Mouse (Mus musculus) T-helper 17 cell (primary cell): ENCODE results near the gene Mucl3.

Experiments used
- in situ Hi-C, 2 experiments: fragments of 300-600 bp; cut with MboI, MseI; formaldehyde crosslinking; loops; 1 replicate in 1 of 2; 2 replicates in 1 of 2; pipeline ENCODE4 v1.15.1; 2025; ENCODE audit warnings: high pct_unique_total_duplicates in 2 of 2

Mucl3 gene

GRCm38 (mm10) chr17:35643609-35644236 lies at the start of gene Mucl3:
TSS of gene Mucl3 (minus strand) at chr17:35643695.
- in situ Hi-C loops, result no loop called here

GRCm38 (mm10) chr17:35692368-35692767 lies 48.9 kb upstream of the Mucl3 start:
- in situ Hi-C loops, result no loop called here

- in situ Hi-C loops, result no loop called here
These were observed 48.3 kb upstream of the Mucl3 start for GRCm38 (mm10) chr17:35691811-35692210.

- in situ Hi-C loops, result loop anchor here in 1 of 2 experiments (5.0 kb wide), 1 partner anchor 37 kb away; no protein-coding TSS in a partner anchor
These were observed 46.6 kb upstream of the Mucl3 start for GRCm38 (mm10) chr17:35689936-35690645.

GRCm38 (mm10) chr17:35688347-35689175 lies 45.1 kb upstream of the Mucl3 start:
- in situ Hi-C loops, result loop anchor here in 1 of 2 experiments (5.0 kb wide), 1 partner anchor 39 kb away; no protein-coding TSS in a partner anchor

GRCm38 (mm10) chr17:35685061-35685460 lies 41.6 kb upstream of the Mucl3 start:
- in situ Hi-C loops, result loop anchor here in 1 of 2 experiments (5.0 kb wide), 1 partner anchor 42 kb away; no protein-coding TSS in a partner anchor

- in situ Hi-C loops, result no loop called here
These were observed 38.5 kb upstream of the Mucl3 start for GRCm38 (mm10) chr17:35681986-35682385.

GRCm38 (mm10) chr17:35680591-35680990 lies 37.1 kb upstream of the Mucl3 start:
- in situ Hi-C loops, result no loop called here

GRCm38 (mm10) chr17:35673416-35674035 lies 30.0 kb upstream of the Mucl3 start, which contains the start of gene Gtf2h4:
TSS of gene Gtf2h4 (minus strand) at chr17:35673739.
- in situ Hi-C loops, result no loop called here

- in situ Hi-C loops, result no loop called here
These were observed 29.0 kb upstream of the Mucl3 start for GRCm38 (mm10) chr17:35672527-35672926.

- in situ Hi-C loops, result no loop called here
These were observed 28.4 kb upstream of the Mucl3 start for GRCm38 (mm10) chr17:35671846-35672245.

GRCm38 (mm10) chr17:35669731-35670130 lies 26.2 kb upstream of the Mucl3 start:
- in situ Hi-C loops, result no loop called here

GRCm38 (mm10) chr17:35667334-35668065 lies 24.0 kb upstream of the Mucl3 start, which contains the start of gene Vars2:
TSS of gene Vars2 (minus strand) at chr17:35667592.
- in situ Hi-C loops, result no loop called here

- in situ Hi-C loops, result no loop called here
These were observed 23.4 kb upstream of the Mucl3 start for GRCm38 (mm10) chr17:35666851-35667256.

- in situ Hi-C loops, result no loop called here
These were observed 22.5 kb upstream of the Mucl3 start for GRCm38 (mm10) chr17:35665957-35666515.

- in situ Hi-C loops, result no loop called here
These were observed 9.6 kb upstream of the Mucl3 start for GRCm38 (mm10) chr17:35653086-35653485.

GRCm38 (mm10) chr17:35649429-35649828 lies 5.9 kb upstream of the Mucl3 start:
- in situ Hi-C loops, result no loop called here

- in situ Hi-C loops, result loop anchor here (5.0 kb wide), 2 partner anchors 93 to 98 kb away; no protein-coding TSS in a partner anchor
These were observed 4.1 kb downstream of the Mucl3 start for GRCm38 (mm10) chr17:35639352-35639751.

GRCm38 (mm10) chr17:35638475-35639190 lies 4.9 kb downstream of the Mucl3 start:
- in situ Hi-C loops, result loop anchor here (5.0 kb wide), 2 partner anchors 94 to 99 kb away; no protein-coding TSS in a partner anchor
